Mouse (Mus musculus) forebrain, embryonic 14.5 days (tissue): ENCODE measurements around the gene Clec14a. TPM values are rescaled to one million over a fixed set of nuclear protein-coding genes. Genes with fewer than 3 reads are reported as not detected.
"Not testable (repeated sequence)": the region's sequence is repeated elsewhere in the genome, so short reads cannot be mapped to it uniquely, and the experiment has no call there.

ENCODE experiments used
- ATAC-seq: fragments of 200-750 bp; cut with Nextera tagmentation; 2 replicates; pipeline ENCODE4 v1.8.0; 2017; ENCODE audit warnings: mild to moderate bottlenecking, moderate library complexity
- DNase-seq: peaks from one replicate; pipeline ENCODE4 v3.0.0-alpha.2; 2015; ENCODE audit warnings: low spot score
- H3K27ac ChIP-seq: fragments of 300-500 bp; sonication (generic); 2 replicates; pipeline ENCODE4 v1.5.1; 2014; ENCODE audit warnings: low read depth, mild to moderate bottlenecking, control low read depth, low read length, moderate library complexity
- H3K27me3 ChIP-seq: fragments of 300-500 bp; sonication (generic); replicated peaks from 2 replicates; pipeline ENCODE4 v1.6.1; 2014; ENCODE audit warnings: low read length, control low read depth, mixed read lengths; ENCODE audit not compliant: control insufficient read depth, insufficient read depth
- H3K36me3 ChIP-seq: fragments of 300-500 bp; sonication (generic); 2 replicates; pipeline ENCODE4 v1.6.1; 2014; ENCODE audit warnings: low read length, control low read depth; ENCODE audit not compliant: control insufficient read depth, insufficient read depth
- H3K4me1 ChIP-seq: fragments of 300-500 bp; sonication (generic); 2 replicates; pipeline ENCODE4 v1.6.1; 2014; ENCODE audit warnings: antibody characterized with exemption, low read length, control low read depth; ENCODE audit not compliant: control insufficient read depth, insufficient read depth
- H3K4me2 ChIP-seq: fragments of 300-500 bp; sonication (generic); 2 replicates; pipeline ENCODE4 v1.6.1; 2014; ENCODE audit warnings: mild to moderate bottlenecking, control low read depth, low read length
- H3K4me3 ChIP-seq: fragments of 300-500 bp; sonication (generic); 2 replicates; pipeline ENCODE4 v1.5.1; 2014; ENCODE audit warnings: low read depth, low read length, control low read depth
- H3K9ac ChIP-seq: fragments of 300-500 bp; sonication (generic); 2 replicates; pipeline ENCODE4 v1.6.1; 2014; ENCODE audit warnings: mild to moderate bottlenecking, low read length, control low read depth, moderate library complexity
- H3K9me3 ChIP-seq: fragments of 300-500 bp; sonication (generic); replicated peaks from 2 replicates; pipeline ENCODE4 v1.6.1; 2016; ENCODE audit warnings: low read length, control low read depth, mixed read lengths; ENCODE audit not compliant: control insufficient read depth
- WGBS: fragments of 180-500 bp; shearing (Covaris S2); extraction: QIAGEN DNeasy Blood & Tissue Kit; methylation state at CpG from one replicate; pipeline ENCODE4 v1.1.7; 2014; 5-methylcytosine and 5-hydroxymethylcytosine counted together
- polyA plus RNA-seq: library from polyadenylated mRNA; unstranded; fragments of >200 nt; fragmentation: Nextera tagmentation; extraction: Ambion mirVana; gene quantifications from 2 replicates; pipeline ENCODE4 v1.2.1, GENCODE M21; 2014

Clec14a gene
- polyA plus RNA-seq = 5.6 and 5.9 TPM in 2 replicates

DNA sequence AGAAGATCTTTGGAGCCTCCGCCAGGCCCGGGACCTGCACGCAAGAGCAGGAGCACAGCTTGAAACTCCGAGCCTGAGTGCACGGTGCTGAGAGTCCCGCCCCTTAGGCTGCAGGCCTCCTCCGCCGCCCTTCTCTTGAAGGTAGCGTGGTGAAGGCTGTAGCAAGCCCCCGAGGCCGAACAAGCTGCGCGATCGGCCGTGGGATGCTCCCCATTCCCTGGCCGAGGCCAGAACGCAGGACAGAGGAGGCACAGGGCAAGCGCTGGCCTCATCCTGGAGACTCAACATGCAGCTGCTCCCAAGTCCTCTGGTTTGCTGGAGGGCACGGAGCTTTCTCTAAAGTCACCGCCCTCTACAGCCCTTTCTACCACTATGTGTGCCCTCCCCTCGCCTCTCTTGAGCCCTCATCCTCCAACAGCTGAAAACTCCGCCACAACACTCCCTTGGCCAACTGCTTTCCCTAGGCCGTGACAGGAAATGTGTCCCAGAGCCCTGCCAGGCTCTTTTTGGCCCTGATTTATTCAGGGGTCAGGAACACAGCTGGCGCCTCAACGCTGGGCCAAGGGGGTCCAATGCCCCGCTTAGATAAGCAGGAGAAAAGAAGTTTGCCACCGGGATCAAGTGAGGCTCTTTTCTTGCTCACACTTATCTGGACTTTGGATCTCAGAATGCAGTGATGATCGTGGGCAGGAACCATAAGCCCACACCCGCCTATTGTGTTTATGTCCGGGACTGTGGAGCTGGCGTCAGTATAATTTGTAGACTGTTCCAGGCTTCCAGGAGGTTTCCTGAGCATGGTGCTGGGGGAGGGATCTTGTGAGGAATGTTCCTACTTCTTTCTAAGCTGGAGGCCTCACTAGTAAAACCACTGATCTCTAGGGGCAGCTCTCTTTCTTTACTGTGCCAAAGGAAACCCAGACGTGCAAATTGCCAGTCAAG, at the start of gene Clec14a:
Gene Clec14a, minus strand, starts transcription at position 728 of the 939 bp plus-strand sequence.
- no peaks in the 10 kb centered on the region for H3K9me3 ChIP-seq
- ATAC-seq = peak; percentile 86
- H3K4me2 ChIP-seq = peak within 1 kb of the TSS; percentile 69
- peaks cover 6% of the 10 kb centered on the region for H3K4me1 ChIP-seq
- no peak within 1 kb of the TSS for H3K27ac ChIP-seq
- peak within 1 kb of the TSS; percentile 59 for H3K9ac ChIP-seq
- peak within 1 kb of the TSS; percentile 30 for H3K4me3 ChIP-seq
- no peaks in the 10 kb centered on the region for H3K27me3 ChIP-seq
- WGBS = 12% methylated on average over 32 of the region's 32 CpGs
- peak; percentile 16 for DNase-seq
- no peaks in the 10 kb centered on the region for H3K36me3 ChIP-seq

DNA sequence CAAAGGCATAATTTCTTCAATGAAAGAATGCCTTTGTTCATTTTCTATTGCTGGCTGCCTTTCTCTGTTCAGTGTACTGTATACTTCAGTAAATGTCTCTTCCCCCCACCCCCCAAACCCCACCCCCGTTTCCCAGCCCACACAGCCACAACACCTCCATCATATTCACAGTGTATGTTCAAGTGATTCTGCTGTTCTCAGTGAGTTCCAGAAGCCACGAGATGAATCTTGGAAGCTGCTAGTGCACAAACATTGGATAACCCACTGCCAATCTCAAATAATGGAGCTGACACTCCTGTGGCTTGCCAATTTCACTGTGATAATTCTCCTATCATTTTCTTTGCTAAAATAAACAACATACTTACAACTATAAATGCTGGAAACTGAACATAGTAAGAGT, 38.7 kb upstream of the Clec14a start:
- ATAC-seq = no peak

DNA sequence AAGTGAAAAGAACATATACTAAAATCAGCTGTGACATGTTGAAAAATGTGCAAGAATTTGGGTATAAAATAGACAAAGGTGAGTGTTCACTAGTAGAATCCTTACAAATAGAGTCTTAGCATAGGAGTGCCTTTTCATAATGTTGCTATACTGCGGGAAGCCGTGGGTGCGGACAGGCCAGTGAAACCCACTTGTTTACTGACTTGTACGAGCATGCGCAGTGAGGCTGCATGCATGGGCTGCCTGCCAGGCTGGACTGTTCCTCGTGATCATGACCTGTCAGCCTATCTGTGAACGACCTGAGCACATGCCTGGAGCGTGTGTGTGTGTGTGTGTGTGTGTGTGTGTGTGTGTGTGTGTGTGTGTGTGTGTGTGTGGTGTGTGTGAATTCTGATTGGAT, 37.3 kb upstream of the Clec14a start:
- 79% methylated on average over 8 of the region's 8 CpGs for WGBS
- H3K27ac ChIP-seq, H3K4me3 ChIP-seq, H3K4me1 ChIP-seq, ATAC-seq, H3K27me3 ChIP-seq, DNase-seq, H3K36me3 ChIP-seq, H3K9me3 ChIP-seq, H3K4me2 ChIP-seq, H3K9ac ChIP-seq: not testable (repeated sequence)

More for the DNA sequence above, 38.7 kb upstream of the Clec14a start:
- Histone ChIP-seq H3K36me3 (no peaks in the 10 kb centered on the region), H3K27me3 (no peaks in the 10 kb centered on the region), H3K4me2 (no peak overlapping the region), H3K27ac (no peak overlapping the region), H3K9ac (no peak overlapping the region), H3K4me1 (no peaks in the 10 kb centered on the region), H3K4me3 (no peak overlapping the region), H3K9me3 (no peaks in the 10 kb centered on the region)
- WGBS = 67% methylated on average over 2 of the region's 2 CpGs
- peak; percentile 61 for DNase-seq

DNA sequence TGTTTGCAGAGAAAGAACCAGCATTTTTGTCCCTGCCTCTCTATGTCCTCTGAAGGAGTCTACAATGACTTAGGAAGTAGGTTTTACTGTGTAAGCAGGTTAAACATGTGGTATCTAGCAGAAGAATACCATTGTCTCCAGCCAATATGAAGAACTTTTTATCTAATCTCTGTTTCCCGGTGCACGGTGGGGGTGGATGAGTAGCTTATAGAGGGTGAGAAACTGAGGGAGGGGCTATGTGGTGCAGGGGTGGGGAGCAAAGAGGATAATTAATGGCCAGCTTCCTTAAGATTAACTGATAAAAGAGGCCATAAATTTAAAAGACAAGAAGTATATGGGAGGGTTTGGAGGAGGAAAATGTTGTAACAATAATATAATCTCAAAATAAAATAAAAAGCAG, 36.5 kb upstream of the Clec14a start:
- Histone ChIP-seq H3K9me3 (no peaks in the 10 kb centered on the region), H3K27me3 (no peaks in the 10 kb centered on the region), H3K4me3 (no peak overlapping the region), H3K36me3 (no peaks in the 10 kb centered on the region), H3K4me2 (no peak overlapping the region), H3K9ac (no peak overlapping the region), H3K27ac (no peak overlapping the region), H3K4me1 (no peaks in the 10 kb centered on the region)
- 85% methylated on average over 2 of the region's 2 CpGs for WGBS
- DNase-seq (no peak), ATAC-seq (no peak)

DNA sequence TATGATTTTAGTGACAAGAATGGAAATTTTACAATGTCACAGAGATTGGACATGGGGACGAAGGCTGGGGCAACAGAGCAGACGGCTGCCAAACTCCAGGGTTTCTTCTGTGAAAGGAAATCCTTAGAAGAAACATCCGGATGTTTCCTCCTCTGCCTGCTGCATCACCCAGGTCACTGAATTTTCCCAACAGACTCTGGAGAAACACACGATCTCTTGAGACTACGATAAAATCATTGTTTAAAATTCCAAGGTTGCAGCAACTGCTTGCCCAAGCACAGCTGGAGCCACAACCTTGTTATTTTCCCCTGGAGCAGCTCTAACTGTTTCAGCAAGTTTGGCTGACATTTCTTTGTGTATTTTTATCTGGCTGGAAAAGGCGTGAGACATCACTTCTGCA, 27.9 kb upstream of the Clec14a start:
- Histone ChIP-seq H3K27me3 (no peaks in the 10 kb centered on the region), H3K9me3 (no peaks in the 10 kb centered on the region), H3K27ac (no peak overlapping the region), H3K4me3 (no peak overlapping the region), H3K4me1 (no peaks in the 10 kb centered on the region), H3K9ac (no peak overlapping the region), H3K4me2 (no peak overlapping the region), H3K36me3 (no peaks in the 10 kb centered on the region)
- no peak for ATAC-seq
- no peak for DNase-seq
- WGBS = 89% methylated on average over 6 of the region's 6 CpGs

DNA sequence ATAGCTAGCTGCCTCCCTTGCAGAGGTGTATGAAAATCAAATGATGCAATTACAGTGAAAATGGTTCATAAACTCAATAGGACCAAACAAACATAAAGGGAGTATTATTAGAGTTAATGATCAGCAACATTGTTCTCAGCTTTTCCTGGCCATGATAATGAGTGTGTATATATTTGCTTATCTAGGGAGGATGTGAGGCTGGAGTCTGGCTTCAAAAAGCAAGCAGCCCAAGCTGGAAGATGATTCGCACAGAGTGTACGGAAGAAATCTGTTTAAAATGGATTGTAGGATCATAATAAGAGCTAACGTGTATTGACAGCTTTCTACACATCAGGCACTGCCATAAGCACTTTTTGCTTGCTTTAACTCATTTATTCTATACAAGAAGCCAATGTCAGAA, 16.8 kb upstream of the Clec14a start:
- Histone ChIP-seq H3K36me3 (no peaks in the 10 kb centered on the region), H3K27ac (no peak overlapping the region), H3K9ac (no peak overlapping the region), H3K9me3 (no peaks in the 10 kb centered on the region), H3K4me3 (no peak overlapping the region), H3K27me3 (no peaks in the 10 kb centered on the region), H3K4me1 (no peaks in the 10 kb centered on the region), H3K4me2 (no peak overlapping the region)
- DNase-seq (no peak), ATAC-seq (no peak)
- 82% methylated on average over 3 of the region's 3 CpGs for WGBS

DNA sequence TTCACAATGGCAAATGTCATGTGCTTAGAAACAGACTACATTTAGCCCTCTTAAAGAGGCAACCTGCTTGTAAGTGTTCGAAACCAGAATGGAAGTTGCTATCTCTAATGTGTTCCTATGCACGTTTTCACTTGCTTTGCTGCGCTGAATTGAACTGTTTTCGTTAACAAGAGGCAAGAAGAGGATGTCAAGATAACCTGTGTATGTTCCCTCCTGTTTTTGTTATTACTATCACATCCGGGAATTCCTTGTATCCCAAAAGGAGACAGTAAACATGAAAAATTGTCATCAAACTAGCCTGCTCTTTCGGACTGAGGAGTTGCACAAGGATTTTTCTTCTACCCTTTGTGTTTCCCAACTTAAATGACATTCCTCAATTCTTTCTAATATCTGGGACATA, 1.4 kb upstream of the Clec14a start:
- H3K9ac ChIP-seq = no peak overlapping the region
- no peaks in the 10 kb centered on the region for H3K36me3 ChIP-seq
- H3K4me3 ChIP-seq = no peak overlapping the region
- DNase-seq (no peak), ATAC-seq (no peak)
- 86% methylated on average over 6 of the region's 6 CpGs for WGBS
- H3K27me3 ChIP-seq = no peaks in the 10 kb centered on the region
- H3K4me2 ChIP-seq = no peak overlapping the region
- H3K27ac ChIP-seq = no peak overlapping the region
- H3K9me3 ChIP-seq = no peaks in the 10 kb centered on the region
- H3K4me1 ChIP-seq = peaks cover 6% of the 10 kb centered on the region

DNA sequence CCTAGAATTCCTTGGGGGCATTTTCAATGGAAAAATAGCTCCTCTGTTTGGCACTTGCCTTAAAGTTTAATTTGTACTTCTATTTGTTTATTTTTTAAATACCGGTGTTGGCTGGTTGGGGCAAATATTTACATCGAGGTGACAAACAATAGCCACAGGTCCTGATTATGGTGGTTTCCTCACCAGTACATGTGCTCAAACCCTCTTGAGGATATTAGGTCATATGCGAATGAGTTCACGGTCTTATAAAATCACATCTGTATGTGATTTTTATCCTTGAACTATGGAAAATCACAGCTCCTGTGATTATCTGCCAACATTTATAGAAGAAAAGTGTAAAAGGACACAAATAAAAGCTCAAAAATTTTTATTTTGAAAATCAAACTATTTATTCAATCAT, 415 bp upstream of the Clec14a start:
- 85% methylated on average over 4 of the region's 4 CpGs for WGBS
- Histone ChIP-seq H3K4me3 (no peak overlapping the region), H3K27me3 (no peaks in the 10 kb centered on the region), H3K36me3 (no peaks in the 10 kb centered on the region), H3K9me3 (no peaks in the 10 kb centered on the region), H3K4me1 (peaks cover 6% of the 10 kb centered on the region), H3K27ac (no peak overlapping the region), H3K9ac (no peak overlapping the region), H3K4me2 (no peak overlapping the region)
- no peak for DNase-seq
- ATAC-seq = no peak

DNA sequence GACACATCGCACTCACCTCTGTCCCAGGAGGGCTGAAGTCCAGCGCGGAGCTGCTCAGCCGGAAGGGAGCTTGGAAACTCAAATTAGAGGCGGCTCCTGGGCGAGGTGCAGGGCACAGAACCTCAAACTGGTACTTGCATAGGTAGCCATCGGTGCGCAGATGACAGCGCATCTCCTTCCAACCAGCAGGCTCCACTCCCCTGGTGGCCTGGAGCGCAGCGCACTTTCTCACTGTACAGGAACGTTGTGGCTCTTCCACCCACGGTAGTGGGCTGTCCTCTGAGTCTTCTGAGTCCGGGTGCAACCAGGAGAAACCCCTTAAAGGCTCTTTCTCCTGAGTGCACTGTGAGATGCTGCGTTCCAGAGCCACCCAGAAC, 916 bp downstream of the Clec14a start:
- Histone ChIP-seq H3K9me3 (no peaks in the 10 kb centered on the region), H3K4me1 (peaks cover 6% of the 10 kb centered on the region), H3K27me3 (no peaks in the 10 kb centered on the region), H3K36me3 (no peaks in the 10 kb centered on the region), H3K4me2 (peak overlapping the region; percentile 69), H3K4me3 (peak overlapping the region; percentile 30), H3K9ac (peak overlapping the region; percentile 59), H3K27ac (no peak overlapping the region)
- 7% methylated on average over 15 of the region's 15 CpGs for WGBS
- ATAC-seq (peak; percentile 74), DNase-seq (peak; percentile 48)
